Mouse (Mus musculus) erythroid progenitor cell, adult 5-6 weeks (primary cell): ENCODE data around the gene Slc22a4. TPM values are rescaled to one million over a fixed set of nuclear protein-coding genes. Genes with fewer than 3 reads are reported as not detected.

ENCODE experiments used
- ATAC-seq: replicated peaks from 2 replicates; pipeline ENCODE4 v1.8.0; 2016; ENCODE audit warnings: moderate number of reproducible peaks, mild to moderate bottlenecking, moderate TSS enrichment, inconsistent platforms; ENCODE audit not compliant: poor library complexity, low FRiP score, severe bottlenecking
- total RNA-seq, 2 experiments: library from RNA; stranded (forward) in 1 of 2; stranded (reverse) in 1 of 2; fragments of 150-400 nt in 1 of 2; fragments of 186-747, 209-891 nt in 1 of 2; gene quantifications; 2 replicates each; pipeline versions ENCODE4 v1.2.3 to v1.2.4; 2015 to 2017; ENCODE audit warnings: low replicate concordance in 2 of 2

Slc22a4 gene
- total RNA-seq (2015; ENCODE audit: low replicate concordance), result 82.9 and 109 TPM in 2 replicates
- total RNA-seq (2017; ENCODE audit: low replicate concordance), result 115 and 153 TPM in 2 replicates

- peak; percentile 78 for ATAC-seq
These were observed at the start of gene Slc22a4 for GRCm38 (mm10) chr11:54028044-54028951. Gene Slc22a4 (minus strand): TSS chr11:54028090.

- ATAC-seq, result no peak
These were observed 48.2 kb upstream of the Slc22a4 start for GRCm38 (mm10) chr11:54076101-54076500.

GRCm38 (mm10) chr11:54075353-54075752, 47.5 kb upstream of the Slc22a4 start:
- ATAC-seq, result no peak

- ATAC-seq, result no peak
These were observed 45.4 kb upstream of the Slc22a4 start for GRCm38 (mm10) chr11:54073291-54073690.

GRCm38 (mm10) chr11:54071726-54072445, 44.0 kb upstream of the Slc22a4 start:
- ATAC-seq, result no peak

GRCm38 (mm10) chr11:54068520-54069371, 40.9 kb upstream of the Slc22a4 start, which contains the start of gene Pdlim4:
Gene Pdlim4 (minus strand): TSS chr11:54069014.
- no peak for ATAC-seq

GRCm38 (mm10) chr11:54067996-54068519, 40.2 kb upstream of the Slc22a4 start:
- ATAC-seq, result no peak

GRCm38 (mm10) chr11:54067318-54067995, 39.6 kb upstream of the Slc22a4 start:
- ATAC-seq, result no peak

- no peak for ATAC-seq
These were observed 38.5 kb upstream of the Slc22a4 start for GRCm38 (mm10) chr11:54066400-54066799.

- ATAC-seq, result no peak
These were observed 38.0 kb upstream of the Slc22a4 start for GRCm38 (mm10) chr11:54065915-54066178.

- no peak for ATAC-seq
These were observed 37.4 kb upstream of the Slc22a4 start for GRCm38 (mm10) chr11:54065106-54065914.

GRCm38 (mm10) chr11:54064412-54064978, 36.6 kb upstream of the Slc22a4 start:
- no peak for ATAC-seq

GRCm38 (mm10) chr11:54063472-54063775, 35.5 kb upstream of the Slc22a4 start:
- no peak for ATAC-seq

GRCm38 (mm10) chr11:54062753-54063471, 35.0 kb upstream of the Slc22a4 start:
- no peak for ATAC-seq

- no peak for ATAC-seq
These were observed 34.3 kb upstream of the Slc22a4 start for GRCm38 (mm10) chr11:54062086-54062752.

GRCm38 (mm10) chr11:54060316-54060715, 32.4 kb upstream of the Slc22a4 start:
- no peak for ATAC-seq

GRCm38 (mm10) chr11:54059526-54059925, 31.6 kb upstream of the Slc22a4 start:
- ATAC-seq, result no peak
